Mouse (Mus musculus) macrophage (primary cell): Measurements from ENCODE around the gene Gpr84. TPM values are rescaled to one million over a fixed set of nuclear protein-coding genes. Genes with fewer than 3 reads are reported as not detected.

Source experiments
- H3K27ac ChIP-seq: fragments of 350-480 bp; formaldehyde crosslinking; 2 replicates; pipeline ENCODE4 v1.9.0; 2021
- H3K36me3 ChIP-seq: fragments of 350-480 bp; formaldehyde crosslinking; 2 replicates; pipeline ENCODE4 v1.9.0; 2021; ENCODE audit errors: inconsistent target
- H3K4me3 ChIP-seq: fragments of 350-480 bp; formaldehyde crosslinking; 2 replicates; pipeline ENCODE4 v1.9.0; 2021; ENCODE audit errors: inconsistent target
- H3K79me2 ChIP-seq: fragments of 350-480 bp; formaldehyde crosslinking; 2 replicates; pipeline ENCODE4 v1.9.0; 2021; ENCODE audit errors: inconsistent target
- WGBS: methylation state at CpG from one replicate; pipeline ENCODE4 v1.1.7; 2026; ENCODE audit warnings: inconsistent platforms; ENCODE audit not compliant: missing documents; 5-methylcytosine and 5-hydroxymethylcytosine counted together
- polyA plus RNA-seq: library from polyadenylated mRNA; stranded (reverse); fragments of 250-400 nt; gene quantifications from 3 replicates; pipeline ENCODE4 v1.2.4, GENCODE M21; 2018; ENCODE audit warnings: inconsistent platforms

Gene Gpr84
- polyA plus RNA-seq, 1 experiment from 2014 or later: 0.93 TPM

DNA sequence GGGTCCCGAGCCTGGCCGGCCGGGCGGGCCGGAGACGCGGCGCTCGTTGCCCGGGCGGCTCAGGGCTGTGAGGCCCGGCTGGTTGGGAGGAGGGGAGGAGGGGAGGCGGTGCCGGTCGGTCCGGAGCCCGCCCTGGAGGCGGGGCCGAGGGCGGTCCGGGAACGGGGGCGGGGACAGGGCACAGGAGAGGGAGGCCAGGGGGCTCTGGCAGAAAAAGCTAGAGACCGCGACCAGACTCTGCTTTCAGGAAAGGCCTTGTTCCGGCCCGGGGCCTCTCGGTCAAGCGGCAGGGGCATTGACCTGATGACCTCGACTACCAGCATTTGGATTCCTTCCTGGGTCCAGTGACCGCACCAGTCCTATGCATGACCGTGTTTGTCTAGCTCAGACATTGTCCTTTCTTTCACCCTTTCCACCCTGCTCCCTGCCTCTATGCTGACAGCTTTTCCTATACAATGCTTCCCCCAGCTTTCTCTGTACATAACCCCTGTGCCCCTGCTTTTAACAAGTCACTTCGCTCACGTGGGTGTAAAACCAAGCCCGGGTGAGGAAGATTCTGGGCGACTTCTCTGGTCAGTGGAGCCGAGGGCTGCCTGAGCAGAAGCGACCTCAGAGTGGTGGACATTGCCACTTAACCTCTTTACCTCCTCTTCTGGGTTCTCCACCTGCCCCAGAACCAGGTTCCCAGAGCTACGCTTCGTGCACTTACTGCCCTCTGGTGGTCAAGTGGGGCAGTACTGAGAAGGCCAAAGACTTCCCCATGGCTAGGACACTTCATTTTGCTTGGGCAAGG, 13.2 kb upstream of the Gpr84 start:
- peaks cover 38% of the 10 kb centered on the region; the same call in 1 of the 2 replicates for H3K36me3 ChIP-seq
- 0 out of 2 replicates have a peak overlapping the region, but pooled peaks have one; percentile 9 for H3K27ac ChIP-seq
- peaks cover 57% of the 10 kb centered on the region for H3K79me2 ChIP-seq
- WGBS: 2% methylated on average over 40 of the region's 40 CpGs
- H3K4me3 ChIP-seq: peak overlapping the region; percentile 35

DNA sequence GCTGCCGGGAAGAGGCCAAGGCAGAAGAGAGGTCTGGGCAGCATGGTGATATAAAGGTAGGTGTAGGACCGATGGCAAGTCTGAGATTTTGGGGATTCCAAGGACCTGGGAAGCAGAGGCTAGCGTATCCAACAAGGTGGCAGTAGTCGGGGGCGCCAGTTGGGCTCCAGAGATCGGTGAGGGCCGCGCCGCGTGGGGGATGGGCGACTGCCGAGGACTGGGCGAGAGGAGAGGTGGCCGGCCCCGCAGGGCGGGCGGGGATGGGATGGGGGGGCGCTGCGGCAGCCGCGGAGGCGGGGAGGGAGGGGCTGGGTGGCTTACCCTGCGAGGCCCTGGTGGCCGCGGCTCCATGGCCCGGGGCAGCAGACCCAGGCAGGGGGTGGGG, 12.7 kb upstream of the Gpr84 start:
- Histone ChIP-seq H3K79me2 (peaks cover 51% of the 10 kb centered on the region), H3K4me3 (no peak overlapping the region; the same call in 1 of the 2 replicates), H3K36me3 (peaks cover 41% of the 10 kb centered on the region; the same call in 1 of the 2 replicates), H3K27ac (no peak overlapping the region)
- WGBS: 15% methylated on average over 16 of the region's 26 CpGs

DNA sequence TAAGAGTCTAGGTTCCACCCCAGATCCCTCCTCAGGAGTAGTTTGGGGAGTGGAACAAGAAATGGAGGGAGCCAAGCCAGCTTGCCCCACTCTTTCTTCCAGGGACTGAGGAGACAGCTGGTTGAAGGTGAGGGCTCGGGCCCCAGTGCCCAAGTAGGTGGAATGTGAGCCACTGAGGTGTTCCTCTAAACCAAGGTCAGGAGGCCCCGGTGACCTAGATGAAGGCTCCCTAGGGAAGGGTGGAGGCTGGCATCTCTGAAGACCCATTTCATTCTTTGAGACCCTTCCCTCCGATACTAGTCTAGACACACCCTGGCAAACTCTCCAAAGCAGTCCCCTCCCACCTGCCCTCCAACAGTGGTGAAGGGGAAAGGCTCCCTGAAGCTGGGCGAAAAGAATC, 12.0 kb upstream of the Gpr84 start:
- Histone ChIP-seq H3K27ac (no peak overlapping the region), H3K36me3 (peaks cover 44% of the 10 kb centered on the region), H3K4me3 (no peak overlapping the region), H3K79me2 (peaks cover 45% of the 10 kb centered on the region)
- 93% methylated on average over 4 of the region's 4 CpGs for WGBS

DNA sequence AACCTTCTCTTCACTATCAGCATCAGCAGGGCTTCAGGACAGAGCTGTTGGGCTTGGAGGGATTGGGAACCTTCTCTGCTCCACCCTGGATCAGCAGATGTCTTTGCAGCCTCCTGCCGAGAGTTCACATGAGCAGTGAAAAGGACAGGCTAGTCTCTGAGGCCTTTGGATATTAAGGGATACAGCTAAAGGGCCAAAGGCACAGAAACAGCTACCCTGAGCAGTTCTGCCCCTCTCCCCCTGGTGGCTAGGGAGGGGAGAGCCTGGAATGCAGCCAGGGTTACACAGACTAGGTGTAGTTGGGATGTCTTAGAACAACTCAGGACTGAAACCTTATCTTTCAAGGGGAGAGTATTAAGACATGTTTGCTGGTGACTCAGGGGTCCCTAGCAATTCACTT, 10.7 kb upstream of the Gpr84 start:
- no peak overlapping the region for H3K4me3 ChIP-seq
- H3K27ac ChIP-seq: no peak overlapping the region
- WGBS: 82% methylated on average over 1 of the region's 1 CpGs
- H3K36me3 ChIP-seq: peaks cover 42% of the 10 kb centered on the region
- H3K79me2 ChIP-seq: peaks cover 31% of the 10 kb centered on the region; the same call in 1 of the 2 replicates

DNA sequence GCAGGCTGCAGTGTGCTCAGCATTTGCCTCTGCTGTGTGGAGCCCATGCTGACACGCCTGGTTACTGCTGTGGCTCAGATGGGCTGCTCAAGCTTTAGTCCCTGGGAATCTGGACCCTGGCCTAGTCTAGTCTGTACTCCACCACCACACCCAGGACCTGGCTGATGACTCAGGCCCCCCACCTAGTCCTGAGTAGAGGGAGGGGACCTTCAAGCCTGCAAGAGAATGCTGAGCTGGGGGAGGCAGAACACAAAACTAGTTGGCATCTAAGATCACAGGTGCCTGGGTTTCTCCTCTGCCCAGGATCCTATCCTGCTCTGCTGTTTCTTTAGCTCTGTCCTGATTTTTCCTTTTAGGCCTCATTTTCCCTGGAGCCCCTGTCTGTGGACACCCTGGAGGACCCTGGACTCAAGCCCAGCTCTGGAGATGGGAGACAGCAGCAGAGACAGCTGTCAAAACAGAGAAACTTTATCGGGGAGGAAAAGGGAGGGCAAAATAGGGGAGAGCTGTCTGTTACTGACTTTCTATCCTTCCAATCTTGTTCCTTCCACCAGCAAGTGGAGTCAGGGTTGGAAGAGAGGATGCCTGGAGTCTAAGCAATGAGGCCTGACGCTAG, 7.9 kb upstream of the Gpr84 start:
- Histone ChIP-seq H3K27ac (no peak overlapping the region), H3K4me3 (no peak overlapping the region), H3K36me3 (peaks cover 57% of the 10 kb centered on the region), H3K79me2 (peaks cover 14% of the 10 kb centered on the region; the same call in 1 of the 2 replicates)
- WGBS: 100% methylated on average over 3 of the region's 3 CpGs

DNA sequence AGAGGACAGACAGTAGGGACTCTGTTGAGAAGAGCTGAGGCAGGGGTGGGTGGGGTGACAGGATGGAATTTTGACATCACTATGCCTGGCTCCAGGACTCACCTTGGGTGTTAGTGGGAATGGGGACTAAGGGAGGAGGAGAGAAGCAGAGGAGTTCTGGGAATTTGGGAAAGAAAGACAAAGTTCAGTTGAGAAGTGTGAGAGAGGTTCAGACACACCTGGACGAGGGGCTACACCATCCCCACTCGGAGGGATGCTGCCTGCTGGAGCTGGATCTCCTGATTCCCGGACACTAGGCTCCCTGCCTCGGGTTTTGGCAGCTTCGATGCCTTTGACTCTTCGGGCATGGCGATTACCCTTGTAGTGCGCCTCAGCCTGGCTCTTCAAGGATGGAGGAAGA, 7.3 kb upstream of the Gpr84 start:
- Histone ChIP-seq H3K27ac (no peak overlapping the region), H3K36me3 (peaks cover 57% of the 10 kb centered on the region), H3K4me3 (no peak overlapping the region), H3K79me2 (peaks cover 11% of the 10 kb centered on the region; the same call in 1 of the 2 replicates)
- 93% methylated on average over 8 of the region's 8 CpGs for WGBS

DNA sequence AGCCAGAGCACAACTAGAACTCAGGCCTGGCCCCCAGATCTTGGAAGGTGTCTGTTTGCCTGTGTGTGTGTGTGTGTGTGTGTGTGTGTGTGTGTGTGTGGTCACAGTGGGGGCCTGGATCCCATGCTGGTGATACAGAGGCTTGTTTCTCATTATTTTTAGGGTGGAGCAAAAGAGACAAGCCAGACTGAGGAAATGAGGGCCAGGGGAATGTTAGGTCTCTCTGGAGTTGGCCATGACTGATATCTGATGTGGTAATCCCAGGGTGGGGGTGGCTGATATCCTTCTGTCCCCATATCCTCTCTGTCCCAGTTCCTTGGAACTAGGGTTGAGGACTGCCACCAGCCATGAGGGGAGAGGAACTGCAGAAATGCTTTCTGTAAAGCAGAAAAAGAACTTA, 6.7 kb upstream of the Gpr84 start:
- Histone ChIP-seq H3K27ac (no peak overlapping the region), H3K79me2 (peaks cover 5% of the 10 kb centered on the region; the same call in 1 of the 2 replicates), H3K36me3 (peaks cover 57% of the 10 kb centered on the region), H3K4me3 (no peak overlapping the region)

DNA sequence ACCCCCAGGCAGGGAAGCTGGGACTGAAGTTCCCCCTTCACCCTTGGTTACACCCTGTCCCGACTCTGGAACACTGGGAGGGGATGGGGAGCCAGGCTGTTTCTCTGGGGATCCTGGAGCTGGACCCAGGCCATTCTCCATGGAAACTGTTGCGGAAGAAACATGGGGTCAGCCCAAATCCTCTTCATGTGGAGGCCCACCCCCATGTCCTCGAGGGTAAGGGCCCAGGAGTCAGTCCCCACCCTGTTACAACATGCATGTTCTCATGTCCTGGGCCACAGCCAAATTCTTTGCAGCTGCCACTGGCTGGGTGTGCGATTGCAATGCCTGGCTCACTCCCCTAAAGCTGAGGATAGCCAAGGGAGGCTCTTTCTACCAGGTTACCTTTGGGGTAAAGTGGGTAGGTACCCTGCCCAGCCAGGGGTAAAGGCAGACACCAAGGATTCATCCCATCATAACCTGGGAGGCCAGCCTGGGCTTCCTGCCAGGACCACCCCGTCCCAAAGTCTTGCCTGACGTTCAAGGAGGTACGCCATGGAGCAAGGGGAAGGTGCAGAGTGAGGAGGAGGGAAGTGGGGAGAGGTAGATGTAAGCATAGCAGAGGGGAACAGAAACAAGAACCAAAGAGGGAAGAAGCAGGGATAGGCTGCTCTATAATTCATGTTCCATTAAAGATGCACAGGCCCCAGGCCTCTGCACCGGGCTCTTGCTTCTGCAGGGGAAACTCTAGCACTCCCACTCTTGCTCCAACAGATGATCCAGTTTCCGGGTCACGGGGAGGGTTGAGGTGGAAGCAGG, 5.8 kb upstream of the Gpr84 start:
- 68% methylated on average over 10 of the region's 10 CpGs for WGBS
- Histone ChIP-seq H3K79me2 (no peaks in the 10 kb centered on the region; the same call in 1 of the 2 replicates), H3K4me3 (no peak overlapping the region), H3K27ac (no peak overlapping the region), H3K36me3 (peaks cover 54% of the 10 kb centered on the region)

DNA sequence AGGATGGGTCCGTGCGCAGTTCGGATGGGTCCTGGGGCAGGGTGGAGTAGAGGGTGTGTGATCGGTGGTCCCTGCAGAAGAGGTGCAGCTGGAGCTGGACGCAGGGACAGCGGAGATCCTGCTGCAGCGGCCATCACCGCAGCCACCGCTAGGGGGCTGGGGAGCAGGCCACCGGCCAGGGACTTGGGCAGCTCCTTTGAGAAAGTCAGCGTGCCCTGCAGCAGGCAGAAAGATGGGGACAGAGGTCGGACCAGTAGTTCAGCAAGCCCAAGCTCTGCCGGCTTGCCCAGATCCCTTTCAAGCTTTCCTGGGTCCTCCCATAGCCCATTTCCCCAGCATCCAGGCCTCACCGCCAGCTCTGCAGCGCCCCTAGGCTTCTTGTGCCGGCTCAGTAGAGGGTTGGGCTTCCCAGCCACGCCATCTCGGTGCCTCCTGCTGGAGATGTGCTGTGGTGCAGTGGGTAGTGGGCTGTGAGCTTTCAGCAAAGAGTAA, 4.6 kb upstream of the Gpr84 start:
- H3K4me3 ChIP-seq: no peak overlapping the region
- H3K79me2 ChIP-seq: no peaks in the 10 kb centered on the region; the same call in 1 of the 2 replicates
- WGBS: 76% methylated on average over 18 of the region's 18 CpGs
- peaks cover 45% of the 10 kb centered on the region for H3K36me3 ChIP-seq
- H3K27ac ChIP-seq: no peak overlapping the region

DNA sequence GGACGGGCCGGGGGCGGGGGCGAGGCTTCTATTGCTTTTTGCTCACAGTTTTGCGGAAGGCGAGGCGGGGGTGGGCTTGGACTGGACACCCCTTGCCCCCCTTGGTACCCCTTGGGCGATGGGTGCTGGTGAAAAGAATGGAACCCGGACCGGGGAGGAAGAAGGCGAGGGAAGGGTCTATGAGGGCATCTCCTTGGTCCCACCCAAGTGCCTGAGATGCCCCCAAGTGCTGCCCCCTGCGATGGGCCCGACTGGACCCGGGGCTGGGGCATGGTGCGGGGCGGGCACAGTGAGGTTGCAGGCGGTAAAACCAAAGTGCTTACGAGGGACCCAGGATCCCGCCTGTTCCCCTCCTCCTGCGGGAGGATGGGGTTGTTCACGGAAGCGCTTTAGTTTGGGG, 3.8 kb upstream of the Gpr84 start:
- no peak overlapping the region for H3K4me3 ChIP-seq
- peaks cover 40% of the 10 kb centered on the region for H3K36me3 ChIP-seq
- no peak overlapping the region for H3K27ac ChIP-seq
- 96% methylated on average over 10 of the region's 22 CpGs for WGBS
- H3K79me2 ChIP-seq: no peaks in the 10 kb centered on the region; the same call in 1 of the 2 replicates

DNA sequence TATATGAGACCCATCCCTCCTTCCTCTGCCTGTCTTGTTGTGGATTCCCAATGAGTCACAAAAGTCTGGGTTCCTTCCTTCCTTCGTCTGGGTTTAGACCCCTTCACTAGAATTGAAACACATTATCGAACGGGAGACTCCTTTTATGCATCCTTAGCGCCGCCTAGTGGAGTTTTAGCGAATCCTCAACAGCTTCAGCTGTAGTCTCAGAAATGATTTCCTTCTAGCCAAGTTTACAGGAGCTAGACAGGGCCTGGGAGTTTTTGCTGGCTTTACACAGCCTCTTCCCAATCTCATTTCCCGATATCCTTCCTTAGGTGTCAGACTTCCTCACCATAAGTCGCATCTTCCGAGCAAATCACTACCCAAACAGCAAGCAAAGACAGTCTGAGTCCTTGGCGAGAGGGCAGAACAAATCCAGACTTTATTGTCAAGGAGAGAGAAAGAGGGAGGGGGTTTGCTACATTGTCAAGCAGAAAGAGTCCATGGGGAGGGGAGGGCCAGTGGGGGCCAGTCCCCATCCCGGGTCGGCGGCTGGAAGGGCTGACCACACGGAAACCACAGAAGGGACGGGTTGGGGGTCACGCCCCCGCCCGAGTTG, 3.2 kb upstream of the Gpr84 start:
- no peaks in the 10 kb centered on the region; the same call in 1 of the 2 replicates for H3K79me2 ChIP-seq
- peaks cover 34% of the 10 kb centered on the region for H3K36me3 ChIP-seq
- no peak overlapping the region for H3K27ac ChIP-seq
- 23% methylated on average over 12 of the region's 18 CpGs for WGBS
- H3K4me3 ChIP-seq: no peak overlapping the region

DNA sequence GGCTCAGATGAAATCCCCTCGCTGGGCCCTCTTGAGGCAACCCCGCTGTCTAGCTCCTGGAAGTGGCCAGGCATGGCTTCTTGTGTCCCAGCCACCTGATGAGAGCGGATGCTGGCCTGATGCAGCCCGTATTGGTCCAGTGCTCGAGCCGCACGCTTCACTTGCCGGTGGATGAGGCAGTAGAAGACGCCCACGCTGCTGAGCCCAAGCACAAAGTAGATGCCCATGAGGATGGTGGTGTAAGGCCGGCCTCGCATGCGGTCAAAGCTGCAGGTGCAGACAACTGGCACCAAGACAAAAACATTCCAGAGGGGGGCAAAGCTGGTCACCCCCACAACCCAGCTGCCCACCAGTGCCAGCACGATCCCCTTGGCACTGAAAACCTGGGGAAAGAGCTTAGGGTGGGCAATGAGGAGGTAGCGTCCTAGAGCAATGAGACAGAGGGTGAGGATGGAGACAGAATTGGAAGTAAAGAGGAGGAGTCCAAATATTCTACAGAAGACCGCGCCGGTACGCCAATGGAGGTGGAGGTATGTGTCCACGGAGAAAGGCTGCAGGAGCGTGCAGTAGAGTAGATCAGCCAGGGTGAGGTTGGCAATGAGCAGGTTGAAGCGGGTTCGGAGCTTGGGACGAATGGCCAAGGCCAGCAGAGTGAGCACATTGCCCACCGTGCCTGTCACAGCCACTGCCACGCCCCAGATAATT, 1.4 kb downstream of the Gpr84 start:
- H3K79me2 ChIP-seq: no peaks in the 10 kb centered on the region; the same call in 1 of the 2 replicates
- peak overlapping the region; percentile 75; the same call in 1 of the 2 replicates for H3K27ac ChIP-seq
- no peak overlapping the region for H3K4me3 ChIP-seq
- 83% methylated on average over 18 of the region's 26 CpGs for WGBS
- H3K36me3 ChIP-seq: no peaks in the 10 kb centered on the region

DNA sequence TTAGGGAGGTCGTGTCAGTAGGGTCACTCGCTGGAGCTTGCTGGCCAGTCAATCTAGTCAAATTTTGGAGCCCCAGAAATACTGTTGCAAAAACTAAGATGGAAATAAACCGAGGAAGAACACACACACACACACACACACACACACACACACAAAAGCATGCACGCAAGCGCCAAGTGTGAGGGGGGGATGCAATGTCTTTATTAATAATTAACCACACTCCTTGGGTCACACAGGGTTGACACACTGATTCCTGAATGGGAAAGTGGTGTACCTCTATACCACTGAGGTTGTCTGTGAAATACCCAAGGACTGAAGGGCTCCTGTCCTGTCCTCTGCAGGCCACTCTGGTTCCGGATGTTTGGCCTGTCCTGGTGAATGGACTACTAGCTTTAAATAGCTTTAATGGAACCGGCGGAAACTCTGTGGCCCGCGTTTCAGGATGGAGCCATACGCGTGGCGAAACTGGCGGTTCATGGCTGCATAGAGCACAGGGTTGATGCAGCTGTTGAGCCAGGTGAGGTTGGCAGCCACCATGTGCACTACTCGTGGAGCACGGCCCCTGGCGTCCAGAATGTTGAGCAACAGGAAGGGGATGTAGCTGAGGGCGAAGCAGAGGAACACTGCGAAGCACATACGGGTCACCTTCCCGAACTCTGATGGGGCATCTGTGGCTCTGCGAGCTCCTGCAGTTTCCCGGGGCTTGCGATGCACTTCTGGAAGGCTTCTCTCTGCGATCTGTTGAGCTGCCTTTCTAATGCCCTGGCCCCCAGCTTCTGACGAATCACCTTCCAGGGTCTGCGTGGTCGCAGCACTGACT, 2.1 kb downstream of the Gpr84 start:
- WGBS: 35% methylated on average over 26 of the region's 28 CpGs
- Histone ChIP-seq H3K4me3 (no peak overlapping the region), H3K27ac (no peak overlapping the region)

More for the DNA sequence above, 2.1 kb downstream of the Gpr84 start:
- H3K79me2 ChIP-seq: no peaks in the 10 kb centered on the region; the same call in 1 of the 2 replicates
- H3K36me3 ChIP-seq: no peaks in the 10 kb centered on the region
